Mouse (Mus musculus): ENCODE data around the gene Lyl1. TPM values are rescaled to one million over a fixed set of nuclear protein-coding genes. Genes with fewer than 3 reads are reported as not detected.
A peak's percentile ranks its signal among the peaks of the same experiment; 100 is the strongest.

Gene Lyl1
- polyA plus RNA-seq, 1 experiment: 8.2 TPM

- no peaks in the 10 kb centered on the region; the same call in 1 of the 2 replicates for H3K36me3 ChIP-seq (ENCODE audit: control insufficient read depth, insufficient read depth, low read length)
- no peak overlapping the region for H3K4me3 ChIP-seq (ENCODE audit: low read depth, low read length)
- H3K27me3 ChIP-seq (ENCODE audit: control insufficient read depth, insufficient read depth, low read length): peaks cover 23% of the 10 kb centered on the region
- no peak for TF ChIP-seq CTCF (IDR thresholded peaks at IDR 0.05; ENCODE audit: extremely low read depth, insufficient read length, insufficient replicate concordance, low read depth, low read length)
- no peak for TF ChIP-seq POLR2A (IDR thresholded peaks at IDR 0.05; ENCODE audit: low read depth, low read length)
- H3K27ac ChIP-seq (ENCODE audit: insufficient read depth, low read depth, low read length): no peak overlapping the region
- WGBS: 95% methylated on average over 1 of the region's 1 CpGs
- peaks cover 19% of the 10 kb centered on the region for H3K4me1 ChIP-seq (ENCODE audit: control insufficient read depth, insufficient read depth, insufficient read length, low read length)
Observed at GRCm38 (mm10) chr8:84709931-84710330, 8.7 kb downstream of the Lyl1 start.

- TF ChIP-seq POLR2A (IDR thresholded peaks at IDR 0.05; ENCODE audit: low read depth, low read length) (no peak), CTCF (IDR thresholded peaks at IDR 0.05; ENCODE audit: extremely low read depth, insufficient read length, insufficient replicate concordance, low read depth, low read length) (no peak)
- WGBS: 64% methylated on average over 3 of the region's 3 CpGs
- no peak overlapping the region for H3K27ac ChIP-seq (ENCODE audit: insufficient read depth, low read depth, low read length)
- H3K27me3 ChIP-seq (ENCODE audit: control insufficient read depth, insufficient read depth, low read length): peaks cover 12% of the 10 kb centered on the region
- no peak overlapping the region for H3K4me3 ChIP-seq (ENCODE audit: low read depth, low read length)
- peaks cover 4% of the 10 kb centered on the region for H3K36me3 ChIP-seq (ENCODE audit: control insufficient read depth, insufficient read depth, low read length)
- H3K4me1 ChIP-seq (ENCODE audit: control insufficient read depth, insufficient read depth, insufficient read length, low read length): peaks cover 13% of the 10 kb centered on the region
Observed at GRCm38 (mm10) chr8:84711312-84711711, 10.1 kb downstream of the Lyl1 start.

- Histone ChIP-seq H3K27me3 (ENCODE audit: control insufficient read depth, insufficient read depth, low read length) (peaks cover 4% of the 10 kb centered on the region; the same call in 1 of the 2 replicates), H3K27ac (ENCODE audit: insufficient read depth, low read depth, low read length) (peak overlapping the region; percentile 40), H3K4me3 (ENCODE audit: low read depth, low read length) (no peak overlapping the region), H3K4me1 (ENCODE audit: control insufficient read depth, insufficient read depth, insufficient read length, low read length) (peaks cover 6% of the 10 kb centered on the region), H3K36me3 (ENCODE audit: control insufficient read depth, insufficient read depth, low read length) (peaks cover 8% of the 10 kb centered on the region)
- WGBS: 63% methylated on average over 11 of the region's 11 CpGs
- no peak for TF ChIP-seq CTCF (IDR thresholded peaks at IDR 0.05; ENCODE audit: extremely low read depth, insufficient read length, insufficient replicate concordance, low read depth, low read length)
- TF ChIP-seq POLR2A (IDR thresholded peaks at IDR 0.05; ENCODE audit: low read depth, low read length): no peak
Observed at GRCm38 (mm10) chr8:84711933-84712758, 10.9 kb downstream of the Lyl1 start.

GRCm38 (mm10) chr8:84712759-84713120 lies 11.5 kb downstream of the Lyl1 start:
- 54% methylated on average over 3 of the region's 3 CpGs for WGBS

GRCm38 (mm10) chr8:84713381-84713780 lies 12.1 kb downstream of the Lyl1 start:
- Histone ChIP-seq H3K4me3 (ENCODE audit: low read depth, low read length) (no peak overlapping the region), H3K36me3 (ENCODE audit: control insufficient read depth, insufficient read depth, low read length) (peaks cover 8% of the 10 kb centered on the region), H3K27me3 (ENCODE audit: control insufficient read depth, insufficient read depth, low read length) (no peaks in the 10 kb centered on the region), H3K27ac (ENCODE audit: insufficient read depth, low read depth, low read length) (no peak overlapping the region), H3K4me1 (ENCODE audit: control insufficient read depth, insufficient read depth, insufficient read length, low read length) (no peaks in the 10 kb centered on the region; the same call in none of the 2 replicates)
- 89% methylated on average over 4 of the region's 4 CpGs for WGBS
- no peak for TF ChIP-seq POLR2A (IDR thresholded peaks at IDR 0.05; ENCODE audit: low read depth, low read length)
- no peak for TF ChIP-seq CTCF (IDR thresholded peaks at IDR 0.05; ENCODE audit: extremely low read depth, insufficient read length, insufficient replicate concordance, low read depth, low read length)

More at GRCm38 (mm10) chr8:84712759-84713120, 11.5 kb downstream of the Lyl1 start:
- no peak overlapping the region for H3K4me3 ChIP-seq (ENCODE audit: low read depth, low read length)
- H3K27ac ChIP-seq (ENCODE audit: insufficient read depth, low read depth, low read length): no peak overlapping the region
- TF ChIP-seq CTCF (IDR thresholded peaks at IDR 0.05; ENCODE audit: extremely low read depth, insufficient read length, insufficient replicate concordance, low read depth, low read length) (no peak), POLR2A (IDR thresholded peaks at IDR 0.05; ENCODE audit: low read depth, low read length) (no peak)
- H3K27me3 ChIP-seq (ENCODE audit: control insufficient read depth, insufficient read depth, low read length): no peaks in the 10 kb centered on the region
- peaks cover 8% of the 10 kb centered on the region for H3K36me3 ChIP-seq (ENCODE audit: control insufficient read depth, insufficient read depth, low read length)
- peaks cover 2% of the 10 kb centered on the region for H3K4me1 ChIP-seq (ENCODE audit: control insufficient read depth, insufficient read depth, insufficient read length, low read length)

- Histone ChIP-seq H3K4me3 (ENCODE audit: low read depth, low read length) (no peak overlapping the region), H3K36me3 (ENCODE audit: control insufficient read depth, insufficient read depth, low read length) (peaks cover 8% of the 10 kb centered on the region), H3K27me3 (ENCODE audit: control insufficient read depth, insufficient read depth, low read length) (no peaks in the 10 kb centered on the region), H3K4me1 (ENCODE audit: control insufficient read depth, insufficient read depth, insufficient read length, low read length) (no peaks in the 10 kb centered on the region; the same call in none of the 2 replicates), H3K27ac (ENCODE audit: insufficient read depth, low read depth, low read length) (no peak overlapping the region)
- 89% methylated on average over 4 of the region's 4 CpGs for WGBS
- TF ChIP-seq POLR2A (IDR thresholded peaks at IDR 0.05; ENCODE audit: low read depth, low read length): no peak
- TF ChIP-seq CTCF (IDR thresholded peaks at IDR 0.05; ENCODE audit: extremely low read depth, insufficient read length, insufficient replicate concordance, low read depth, low read length): no peak
Observed at GRCm38 (mm10) chr8:84714161-84714560, 12.9 kb downstream of the Lyl1 start.

GRCm38 (mm10) chr8:84715893-84716468 lies 14.7 kb downstream of the Lyl1 start:
- Histone ChIP-seq H3K4me3 (ENCODE audit: low read depth, low read length) (no peak overlapping the region), H3K27me3 (ENCODE audit: control insufficient read depth, insufficient read depth, low read length) (no peaks in the 10 kb centered on the region), H3K36me3 (ENCODE audit: control insufficient read depth, insufficient read depth, low read length) (peaks cover 18% of the 10 kb centered on the region), H3K27ac (ENCODE audit: insufficient read depth, low read depth, low read length) (no peak overlapping the region), H3K4me1 (ENCODE audit: control insufficient read depth, insufficient read depth, insufficient read length, low read length) (no peaks in the 10 kb centered on the region; the same call in none of the 2 replicates)
- WGBS: 76% methylated on average over 27 of the region's 27 CpGs
- TF ChIP-seq CTCF (IDR thresholded peaks at IDR 0.05; ENCODE audit: extremely low read depth, insufficient read length, insufficient replicate concordance, low read depth, low read length) (no peak), POLR2A (IDR thresholded peaks at IDR 0.05; ENCODE audit: low read depth, low read length) (no peak)
